In the genomic region with DNA sequence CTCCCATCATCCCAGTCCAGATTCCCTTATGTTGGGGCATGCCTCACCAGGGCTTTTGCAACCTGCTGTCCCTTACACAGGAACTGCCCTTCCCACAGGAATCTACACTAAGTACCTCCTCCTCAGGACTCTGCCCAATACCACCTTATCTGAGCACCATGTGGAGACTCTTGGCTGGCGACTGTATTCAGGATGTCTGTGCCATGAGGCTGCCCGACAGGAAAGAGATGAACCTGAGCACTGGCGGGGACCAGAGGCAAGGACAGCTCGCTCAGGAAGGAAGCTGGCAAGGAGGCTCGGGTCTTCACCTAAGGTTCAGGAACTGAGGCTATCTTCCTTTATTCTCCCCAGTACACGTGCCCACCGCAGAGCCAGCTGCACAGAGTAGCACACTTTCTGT, we compare ENCODE assay signal across 12 mouse cellular contexts. TPM values are rescaled to one million over a fixed set of nuclear protein-coding genes. Genes with fewer than 3 reads are reported as not detected.
DNase-seq lines count a peak whose midpoint lies in the region; ATAC-seq lines count a peak whose summit lies in the region.
"Had no signal": no experiment of that assay in that cellular context is flagged by ENCODE, and none has a peak within 500 bp of the region (broad histone marks: within the 10 kb centered on the region; RNA-seq: fewer than 3 reads in every experiment).

No protein-coding gene starts in this region.

- 46% methylated on average over 7 of the region's 7 CpGs for WGBS in heart, embryonic 14.5 days
- WGBS in midbrain, embryonic 10.5 days: 72% methylated on average over 7 of the region's 7 CpGs
- 87% methylated on average over 7 of the region's 7 CpGs for WGBS in midbrain, embryonic 15.5 days
- WGBS in macrophage (ENCODE audit: missing documents): 31% methylated on average over 7 of the region's 7 CpGs

- peaks cover 13 to 33% of the 10 kb centered on the region in 2 experiments for H3K4me1 ChIP-seq in heart, embryonic 14.5 days (ENCODE audit: control insufficient read depth in 2 of 2, insufficient read depth in 2 of 2, low read length in 2 of 2)
- H3K4me1 ChIP-seq in midbrain, embryonic 10.5 days: peaks cover 40% of the 10 kb centered on the region
- H3K4me1 ChIP-seq in midbrain, embryonic 15.5 days: 0 out of 2 replicates have a peak, but pooled peaks cover 10% of the 10 kb centered on the region

- peak; percentile 15 to 47 for DNase-seq in adrenal gland, adult (ENCODE audit: inconsistent age in 2 of 2, low spot score in 1 of 2)
- no peak for DNase-seq in adrenal gland, postnatal 25 days
- no peak for DNase-seq in heart, postnatal 14 days
- no peak for DNase-seq in midbrain, embryonic 10.5 days (ENCODE audit: low spot score)
- DNase-seq in ovary, adult 18-20 months (ENCODE audit: low spot score): no peak
- DNase-seq: gastrocnemius, postnatal 14 days; left cerebral cortex, postnatal 4 days had no signal

- no peaks in the 10 kb centered on the region for H3K79me2 ChIP-seq in macrophage (ENCODE audit: inconsistent target)

- H3K9ac ChIP-seq in heart, embryonic 14.5 days (ENCODE audit: low read length): no peak overlapping the region
- H3K9ac ChIP-seq in midbrain, embryonic 15.5 days: no peak overlapping the region
- H3K9ac ChIP-seq: forebrain, embryonic 12.5 days had no signal

- peak; percentile 55; the same call in 1 of the 2 replicates for ATAC-seq in heart, embryonic 14.5 days (ENCODE audit: insufficient number of reproducible peaks, insufficient read depth, low FRiP score, low read depth)
- no peak for ATAC-seq in midbrain, embryonic 15.5 days (replicated peaks)

- H3K4me2 ChIP-seq in heart, embryonic 14.5 days (ENCODE audit: low read length): no peak overlapping the region
- H3K4me2 ChIP-seq in midbrain, embryonic 15.5 days: no peak overlapping the region
- H3K4me2 ChIP-seq: forebrain, embryonic 12.5 days had no signal

- no peak overlapping the region for H3K4me3 ChIP-seq in heart, embryonic 14.5 days (ENCODE audit: control insufficient read depth in 1 of 2, insufficient read depth in 1 of 2, low read depth in 1 of 2, low read length in 2 of 2)
- H3K4me3 ChIP-seq in midbrain, embryonic 10.5 days: no peak overlapping the region
- no peak overlapping the region for H3K4me3 ChIP-seq in midbrain, embryonic 15.5 days
- no peak overlapping the region for H3K4me3 ChIP-seq in macrophage (ENCODE audit: inconsistent target)
- H3K4me3 ChIP-seq: forebrain, embryonic 12.5 days; megakaryocyte, embryonic 14.5 days had no signal

- H3K27me3 ChIP-seq in heart, embryonic 14.5 days (ENCODE audit: control insufficient read depth, insufficient read depth, low read length): no peaks in the 10 kb centered on the region
- H3K27me3 ChIP-seq in midbrain, embryonic 10.5 days (ENCODE audit: low read depth, poor library complexity, severe bottlenecking): peaks cover 10% of the 10 kb centered on the region
- H3K27me3 ChIP-seq in midbrain, embryonic 15.5 days (replicated peaks): no peaks in the 10 kb centered on the region
- H3K27me3 ChIP-seq: megakaryocyte, embryonic 14.5 days had no signal

- H3K9me3 ChIP-seq in heart, embryonic 14.5 days (ENCODE audit: control insufficient read depth, low read length): no peaks in the 10 kb centered on the region
- no peaks in the 10 kb centered on the region for H3K9me3 ChIP-seq in midbrain, embryonic 10.5 days (replicated peaks)
- no peaks in the 10 kb centered on the region for H3K9me3 ChIP-seq in midbrain, embryonic 15.5 days
- H3K9me3 ChIP-seq: forebrain, embryonic 12.5 days; megakaryocyte, embryonic 14.5 days had no signal

- H3K27ac ChIP-seq in heart, embryonic 14.5 days (replicated peaks in 1 of 2; ENCODE audit: control insufficient read depth in 1 of 2, insufficient read depth in 1 of 2, low read depth in 2 of 2, low read length in 2 of 2): no peak overlapping the region; a peak in 1 of 4 replicates
- H3K27ac ChIP-seq in midbrain, embryonic 10.5 days (replicated peaks): peak overlapping the region; percentile 73; the same call in 1 of the 2 replicates
- no peak overlapping the region for H3K27ac ChIP-seq in midbrain, embryonic 15.5 days
- peak overlapping the region; percentile 98 for H3K27ac ChIP-seq in macrophage
- H3K27ac ChIP-seq: forebrain, embryonic 12.5 days had no signal

- H3K36me3 ChIP-seq in heart, embryonic 14.5 days (ENCODE audit: control insufficient read depth, insufficient read depth, low read length): no peaks in the 10 kb centered on the region
- no peaks in the 10 kb centered on the region for H3K36me3 ChIP-seq in midbrain, embryonic 10.5 days
- no peaks in the 10 kb centered on the region for H3K36me3 ChIP-seq in midbrain, embryonic 15.5 days (replicated peaks)
- no peaks in the 10 kb centered on the region for H3K36me3 ChIP-seq in macrophage (ENCODE audit: inconsistent target)
- H3K36me3 ChIP-seq: forebrain, embryonic 12.5 days had no signal

- intact Hi-C loops in heart, postnatal 14 days (cut with DNase I): no loop called here

RNA-seq across cellular contexts. Expression of a gene that starts 36.6 kb away (rescaled TPM):
- total RNA-seq in adrenal gland, postnatal 25 days (2021): 31.3 and 41.8 TPM in 2 replicates
- polyA plus RNA-seq in heart, embryonic 14.5 days (2014; fragmentation: Nextera tagmentation; extraction: Ambion mirVana): 19.6 and 21.0 TPM in 2 replicates
- total RNA-seq in heart, postnatal 14 days (2021): 10 to 100 TPM; 47.8 to 48.9 TPM
- polyA plus RNA-seq in midbrain, embryonic 10.5 days (2016; fragmentation: Nextera tagmentation; extraction: Ambion mirVana): 6.1 and 9.4 TPM in 2 replicates
- 41.5 and 46.3 TPM in 2 replicates for polyA plus RNA-seq in midbrain, embryonic 15.5 days (2015; fragmentation: Nextera tagmentation; extraction: Ambion mirVana)
- 100 to 1,000 TPM in 14 of 26 experiments, 10 to 100 TPM in 12; 49.3 to 536 (median 109) TPM for total RNA-seq in macrophage (2018; cell fraction: chromatin; rRNA removed)
- total RNA-seq in macrophage (2018; cell fraction: cytosol; rRNA removed): 10 to 100 TPM in 14 of 26 experiments, 1 to 10 TPM in 12; 6.0 to 33.5 (median 11.5) TPM
- total RNA-seq in macrophage (2018; cell fraction: nucleus; rRNA removed): 100 to 1,000 TPM in 4 of 26 experiments, 10 to 100 TPM in 22; 24.9 to 216 (median 55.4) TPM
- 2.4 to 15.7 TPM (median 4.0 TPM) in 3 replicates for polyA plus RNA-seq in macrophage (2018)

Comparison
In these comparisons a context has a peak if more than half of its experiments do, and no peak if none do; other contexts are left out.
1. DNase-seq: peak in adrenal gland, adult (2 of 2); none in adrenal gland, postnatal 25 days (single experiment), heart, postnatal 14 days (0 of 2), midbrain, embryonic 10.5 days (single experiment) and ovary, adult 18-20 months (single experiment).
2. H3K27ac ChIP-seq: peak in midbrain, embryonic 10.5 days (single experiment) and macrophage (single experiment); none in heart, embryonic 14.5 days (0 of 2) and midbrain, embryonic 15.5 days (single experiment).